Mouse (Mus musculus): ENCODE measurements around the gene Fat4. TPM values are rescaled to one million over a fixed set of nuclear protein-coding genes. Genes with fewer than 3 reads are reported as not detected.

Gene Fat4
- polyA plus RNA-seq, 1 experiment from 2014 or later: 10.0 TPM

DNA sequence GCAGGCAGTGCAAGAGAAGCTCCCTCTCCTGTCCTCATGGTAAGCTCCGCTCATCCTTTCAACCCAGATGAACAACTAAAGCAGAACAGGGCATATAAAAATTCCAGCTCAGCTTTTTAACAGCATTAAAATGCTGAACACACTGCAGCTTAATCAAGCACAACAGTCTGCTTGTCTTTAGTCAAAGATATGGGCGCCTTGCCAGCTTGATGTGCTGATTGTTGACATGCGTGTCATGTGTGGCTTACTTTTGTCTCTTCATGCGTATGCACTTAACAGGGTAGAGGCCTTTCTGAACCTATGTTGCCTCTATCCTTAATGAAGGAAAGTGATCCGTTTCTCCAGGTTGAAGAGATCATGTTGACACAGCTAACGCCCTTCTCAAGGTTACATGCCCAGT lies 75.6 kb downstream of the Fat4 start:
- Histone ChIP-seq H3K4me3 (ENCODE audit: low read depth, low read length) (no peak overlapping the region), H3K9ac (ENCODE audit: low read length) (no peak overlapping the region), H3K27me3 (replicated peaks; ENCODE audit: control insufficient read depth, insufficient read depth, low read length) (no peaks in the 10 kb centered on the region), H3K4me1 (ENCODE audit: control insufficient read depth, insufficient read depth, low read length) (peaks cover 6% of the 10 kb centered on the region; the same call in 1 of the 2 replicates), H3K9me3 (replicated peaks; ENCODE audit: control insufficient read depth, low read length) (no peaks in the 10 kb centered on the region), H3K27ac (ENCODE audit: low read depth, low read length) (no peak overlapping the region), H3K36me3 (ENCODE audit: control insufficient read depth, insufficient read depth, low read length) (peaks cover 29% of the 10 kb centered on the region), H3K4me2 (ENCODE audit: low read length) (no peak overlapping the region)
- WGBS: 54% methylated on average over 6 of the region's 6 CpGs
- DNase-seq (ENCODE audit: low spot score): peak; percentile 75
- peak; percentile 70 for ATAC-seq

DNA sequence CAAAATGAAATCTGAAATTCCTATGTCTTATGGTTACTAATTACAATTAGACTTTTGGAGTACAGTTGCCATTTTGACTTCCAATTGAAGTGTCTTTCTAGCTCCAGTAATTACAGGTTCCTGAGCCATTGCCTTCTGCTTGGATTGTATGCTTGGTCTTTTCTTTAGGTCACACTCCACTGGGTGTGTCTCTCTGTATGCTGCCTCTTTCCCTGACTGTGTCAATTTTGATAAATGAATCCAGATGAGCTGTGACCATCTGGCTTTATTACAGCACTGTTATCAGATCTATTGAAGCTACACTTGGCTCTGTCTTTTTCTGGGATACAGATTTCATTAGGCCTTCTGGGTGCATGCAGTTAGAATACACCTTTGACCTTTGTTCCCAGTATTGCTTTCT lies 80.7 kb downstream of the Fat4 start:
- Histone ChIP-seq H3K36me3 (ENCODE audit: control insufficient read depth, insufficient read depth, low read length) (peaks cover 29% of the 10 kb centered on the region), H3K27ac (ENCODE audit: low read depth, low read length) (no peak overlapping the region), H3K9me3 (replicated peaks; ENCODE audit: control insufficient read depth, low read length) (no peaks in the 10 kb centered on the region), H3K4me1 (ENCODE audit: control insufficient read depth, insufficient read depth, low read length) (no peaks in the 10 kb centered on the region), H3K27me3 (replicated peaks; ENCODE audit: control insufficient read depth, insufficient read depth, low read length) (no peaks in the 10 kb centered on the region), H3K4me2 (ENCODE audit: low read length) (no peak overlapping the region), H3K9ac (ENCODE audit: low read length) (no peak overlapping the region), H3K4me3 (ENCODE audit: low read depth, low read length) (no peak overlapping the region)
- DNase-seq (ENCODE audit: low spot score): no peak
- ATAC-seq: no peak

DNA sequence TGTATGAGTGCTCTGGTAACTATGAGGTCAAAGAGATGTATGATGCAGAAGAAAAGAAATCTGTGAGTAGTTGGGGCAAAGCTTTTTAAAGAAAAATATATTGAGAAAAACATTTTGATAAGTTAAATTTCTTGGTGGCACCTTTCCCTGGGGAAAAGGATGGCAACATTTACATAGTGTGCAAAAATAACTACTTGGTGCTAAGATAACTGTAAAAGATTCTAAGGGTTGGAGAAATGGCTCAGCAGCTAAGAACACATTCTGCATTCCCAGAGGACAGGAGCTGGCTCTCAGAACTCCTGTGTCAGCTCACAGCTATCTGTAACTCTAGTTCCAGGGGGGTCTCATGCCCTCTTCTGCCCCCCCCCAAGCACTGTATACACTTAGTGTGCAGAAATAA lies 99.6 kb downstream of the Fat4 start:
- H3K9me3 ChIP-seq (replicated peaks; ENCODE audit: control insufficient read depth, low read length): no peaks in the 10 kb centered on the region
- H3K4me1 ChIP-seq (ENCODE audit: control insufficient read depth, insufficient read depth, low read length): no peaks in the 10 kb centered on the region
- peaks cover 38% of the 10 kb centered on the region for H3K36me3 ChIP-seq (ENCODE audit: control insufficient read depth, insufficient read depth, low read length)
- no peak overlapping the region for H3K4me3 ChIP-seq (ENCODE audit: low read depth, low read length)
- no peak overlapping the region for H3K9ac ChIP-seq (ENCODE audit: low read length)
- H3K27me3 ChIP-seq (replicated peaks; ENCODE audit: control insufficient read depth, insufficient read depth, low read length): no peaks in the 10 kb centered on the region
- H3K27ac ChIP-seq (ENCODE audit: low read depth, low read length): no peak overlapping the region
- no peak overlapping the region for H3K4me2 ChIP-seq (ENCODE audit: low read length)
- DNase-seq (ENCODE audit: low spot score) (no peak), ATAC-seq (no peak)

DNA sequence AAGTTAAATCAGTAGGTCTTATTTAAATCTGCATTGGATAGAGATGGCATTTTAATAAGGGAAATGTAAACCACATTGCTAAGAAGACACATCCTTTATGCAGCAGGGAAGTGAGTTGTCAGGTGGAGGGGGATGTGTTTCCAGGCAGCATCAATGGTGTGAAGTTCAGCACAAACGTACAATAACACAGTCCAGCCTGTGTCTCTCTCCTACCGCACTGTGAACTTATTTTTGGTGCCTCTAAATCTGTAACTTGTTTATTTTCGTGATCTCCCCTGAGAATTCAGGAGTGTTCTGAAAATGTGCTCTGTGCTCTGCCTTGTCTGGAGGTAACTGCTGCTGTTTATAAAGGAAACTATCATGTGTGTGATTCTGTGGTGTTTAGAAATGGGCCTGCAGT lies 102.4 kb downstream of the Fat4 start:
- Histone ChIP-seq H3K27me3 (replicated peaks; ENCODE audit: control insufficient read depth, insufficient read depth, low read length) (no peaks in the 10 kb centered on the region), H3K36me3 (ENCODE audit: control insufficient read depth, insufficient read depth, low read length) (peaks cover 21% of the 10 kb centered on the region), H3K27ac (ENCODE audit: low read depth, low read length) (no peak overlapping the region), H3K9ac (ENCODE audit: low read length) (no peak overlapping the region), H3K4me2 (ENCODE audit: low read length) (no peak overlapping the region), H3K4me3 (ENCODE audit: low read depth, low read length) (no peak overlapping the region), H3K9me3 (replicated peaks; ENCODE audit: control insufficient read depth, low read length) (no peaks in the 10 kb centered on the region), H3K4me1 (ENCODE audit: control insufficient read depth, insufficient read depth, low read length) (no peaks in the 10 kb centered on the region)
- no peak for DNase-seq (ENCODE audit: low spot score)
- 79% methylated on average over 3 of the region's 3 CpGs for WGBS
- ATAC-seq: no peak

DNA sequence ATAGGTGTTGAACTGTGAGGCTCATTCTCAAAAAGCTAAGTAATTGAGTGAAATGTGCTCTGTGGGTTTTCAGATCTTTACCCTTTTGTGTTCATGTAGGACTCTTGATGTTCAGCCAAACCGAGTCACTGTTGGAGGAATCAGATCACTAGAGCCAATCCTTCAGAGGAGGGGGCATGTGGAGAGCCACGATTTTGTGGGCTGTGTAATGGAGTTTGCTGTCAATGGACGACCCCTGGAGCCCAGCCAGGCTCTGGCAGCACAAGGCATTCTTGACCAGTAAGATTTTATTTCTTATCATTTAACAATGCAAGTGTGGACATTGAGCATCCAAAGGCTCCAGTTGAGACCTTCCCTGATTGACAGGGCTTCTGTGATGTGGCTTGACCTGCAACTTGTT lies 113.3 kb downstream of the Fat4 start:
- no peaks in the 10 kb centered on the region for H3K4me1 ChIP-seq (ENCODE audit: control insufficient read depth, insufficient read depth, low read length)
- H3K4me3 ChIP-seq (ENCODE audit: low read depth, low read length): no peak overlapping the region
- WGBS: 48% methylated on average over 3 of the region's 3 CpGs
- DNase-seq (ENCODE audit: low spot score) (no peak), ATAC-seq (no peak)
- H3K27me3 ChIP-seq (replicated peaks; ENCODE audit: control insufficient read depth, insufficient read depth, low read length): no peaks in the 10 kb centered on the region
- no peak overlapping the region for H3K9ac ChIP-seq (ENCODE audit: low read length)
- H3K36me3 ChIP-seq (ENCODE audit: control insufficient read depth, insufficient read depth, low read length): peaks cover 56% of the 10 kb centered on the region
- no peaks in the 10 kb centered on the region for H3K9me3 ChIP-seq (replicated peaks; ENCODE audit: control insufficient read depth, low read length)
- H3K27ac ChIP-seq (ENCODE audit: low read depth, low read length): no peak overlapping the region
- no peak overlapping the region for H3K4me2 ChIP-seq (ENCODE audit: low read length)

DNA sequence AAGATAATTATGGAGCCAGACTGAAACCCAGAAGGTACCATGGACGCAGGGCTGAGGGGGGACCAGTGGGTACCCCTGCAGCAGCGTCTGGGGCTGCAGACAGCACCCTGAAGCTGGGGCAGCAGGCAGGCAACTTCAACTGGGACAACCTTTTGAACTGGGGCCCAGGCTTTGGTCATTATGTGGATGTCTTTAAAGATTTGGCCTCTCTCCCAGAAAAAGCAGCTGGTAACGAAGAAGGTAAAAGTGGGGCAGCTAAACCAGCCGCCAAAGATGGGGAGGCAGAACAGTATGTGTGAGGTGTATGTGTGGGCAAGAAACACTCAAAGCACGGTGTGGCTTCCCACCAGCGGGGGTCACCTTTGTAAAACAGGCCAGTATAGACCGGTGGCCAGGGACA lies 123.8 kb downstream of the Fat4 start:
- Histone ChIP-seq H3K4me1 (ENCODE audit: control insufficient read depth, insufficient read depth, low read length) (peaks cover 4% of the 10 kb centered on the region), H3K9ac (ENCODE audit: low read length) (no peak overlapping the region), H3K4me3 (ENCODE audit: low read depth, low read length) (no peak overlapping the region), H3K9me3 (replicated peaks; ENCODE audit: control insufficient read depth, low read length) (no peaks in the 10 kb centered on the region), H3K27ac (ENCODE audit: low read depth, low read length) (peak overlapping the region; percentile 55; the same call in 1 of the 2 replicates), H3K36me3 (ENCODE audit: control insufficient read depth, insufficient read depth, low read length) (peaks cover 49% of the 10 kb centered on the region), H3K4me2 (ENCODE audit: low read length) (no peak overlapping the region), H3K27me3 (replicated peaks; ENCODE audit: control insufficient read depth, insufficient read depth, low read length) (no peaks in the 10 kb centered on the region)
- ATAC-seq (peak; percentile 51; the same call in 1 of the 2 replicates), DNase-seq (ENCODE audit: low spot score) (peak; percentile 72)
- WGBS: 36% methylated on average over 7 of the region's 7 CpGs

DNA sequence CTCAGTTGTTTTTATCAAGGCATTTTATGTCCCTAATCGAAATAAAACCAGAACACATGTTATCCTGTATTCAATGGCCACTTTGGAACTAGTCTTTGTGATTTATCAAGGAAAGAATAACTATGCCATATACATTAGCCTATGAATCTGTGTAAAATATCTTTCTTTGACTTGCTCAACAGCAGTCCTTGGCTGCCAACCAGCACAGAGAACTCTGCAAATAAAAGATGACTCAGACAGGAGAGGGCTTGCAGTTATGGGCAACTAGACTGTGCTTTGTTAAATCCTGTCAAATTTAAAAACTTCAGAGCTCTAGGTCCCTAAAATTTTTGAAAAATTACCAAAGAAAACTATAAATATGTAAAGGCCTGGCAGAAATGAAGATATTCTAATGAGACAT lies 130.9 kb downstream of the Fat4 start:
- Histone ChIP-seq H3K4me2 (ENCODE audit: low read length) (no peak overlapping the region), H3K9ac (ENCODE audit: low read length) (no peak overlapping the region), H3K27ac (ENCODE audit: low read depth, low read length) (no peak overlapping the region), H3K9me3 (replicated peaks; ENCODE audit: control insufficient read depth, low read length) (0 out of 2 replicates have a peak, but pooled peaks cover 2% of the 10 kb centered on the region), H3K4me1 (ENCODE audit: control insufficient read depth, insufficient read depth, low read length) (no peaks in the 10 kb centered on the region), H3K4me3 (ENCODE audit: low read depth, low read length) (no peak overlapping the region), H3K36me3 (ENCODE audit: control insufficient read depth, insufficient read depth, low read length) (0 out of 2 replicates have a peak, but pooled peaks cover under 1% of the 10 kb centered on the region), H3K27me3 (replicated peaks; ENCODE audit: control insufficient read depth, insufficient read depth, low read length) (no peaks in the 10 kb centered on the region)
- WGBS: 62% methylated on average over 1 of the region's 1 CpGs
- no peak for ATAC-seq
- DNase-seq (ENCODE audit: low spot score): no peak

DNA sequence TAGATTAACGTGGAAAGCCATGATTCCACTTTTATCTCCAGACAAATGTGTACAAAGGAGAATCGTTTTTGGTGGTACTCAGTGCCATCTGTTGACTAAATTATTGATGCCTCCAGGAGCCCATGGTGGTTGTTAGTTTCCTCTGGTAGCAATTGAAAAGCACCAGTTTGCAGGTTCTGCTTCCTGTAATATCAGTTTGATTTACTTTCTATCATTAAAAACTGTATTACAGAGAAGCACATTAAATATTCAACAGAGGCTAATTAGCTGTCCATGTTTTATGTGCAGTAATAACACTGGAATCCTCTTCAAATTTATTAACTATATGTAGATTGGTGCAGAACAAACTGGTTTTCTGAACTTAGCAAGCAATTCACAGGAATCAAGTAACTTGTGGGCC lies 149.4 kb downstream of the Fat4 start:
- ATAC-seq: no peak
- Histone ChIP-seq H3K36me3 (ENCODE audit: control insufficient read depth, insufficient read depth, low read length) (no peaks in the 10 kb centered on the region), H3K27me3 (replicated peaks; ENCODE audit: control insufficient read depth, insufficient read depth, low read length) (no peaks in the 10 kb centered on the region), H3K4me1 (ENCODE audit: control insufficient read depth, insufficient read depth, low read length) (no peaks in the 10 kb centered on the region), H3K9ac (ENCODE audit: low read length) (no peak overlapping the region), H3K4me3 (ENCODE audit: low read depth, low read length) (no peak overlapping the region), H3K9me3 (replicated peaks; ENCODE audit: control insufficient read depth, low read length) (no peaks in the 10 kb centered on the region), H3K27ac (ENCODE audit: low read depth, low read length) (no peak overlapping the region), H3K4me2 (ENCODE audit: low read length) (no peak overlapping the region)
- WGBS: 68% methylated on average over 2 of the region's 2 CpGs
- no peak for DNase-seq (ENCODE audit: low spot score)

DNA sequence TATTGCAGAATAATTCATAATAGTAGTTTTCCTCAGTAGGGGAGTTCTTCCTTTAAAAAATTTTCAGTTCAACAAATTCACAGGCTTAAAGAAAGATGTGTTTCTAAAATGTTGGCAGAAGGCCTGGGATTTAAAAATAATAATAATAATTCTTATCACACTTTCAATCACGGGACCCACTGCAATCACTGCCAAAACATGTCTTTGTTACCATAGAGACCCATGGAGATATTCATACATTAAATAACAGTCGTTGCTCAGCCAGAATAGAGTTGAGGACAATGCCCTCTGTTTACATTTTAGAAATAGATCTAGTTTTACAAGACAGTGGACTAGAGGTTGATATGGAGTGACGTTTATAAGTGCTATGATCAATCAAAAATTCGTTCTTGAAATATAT lies 159.7 kb downstream of the Fat4 start:
- Histone ChIP-seq H3K9me3 (replicated peaks; ENCODE audit: control insufficient read depth, low read length) (no peaks in the 10 kb centered on the region), H3K9ac (ENCODE audit: low read length) (no peak overlapping the region), H3K4me1 (ENCODE audit: control insufficient read depth, insufficient read depth, low read length) (peaks cover 27% of the 10 kb centered on the region), H3K27me3 (replicated peaks; ENCODE audit: control insufficient read depth, insufficient read depth, low read length) (no peaks in the 10 kb centered on the region), H3K36me3 (ENCODE audit: control insufficient read depth, insufficient read depth, low read length) (no peaks in the 10 kb centered on the region), H3K4me3 (ENCODE audit: low read depth, low read length) (no peak overlapping the region), H3K4me2 (ENCODE audit: low read length) (no peak overlapping the region), H3K27ac (ENCODE audit: low read depth, low read length) (no peak overlapping the region)
- 40% methylated on average over 4 of the region's 4 CpGs for WGBS
- ATAC-seq: no peak
- DNase-seq (ENCODE audit: low spot score): peak; percentile 59

Data from forebrain, embryonic 14.5 days (tissue).